Mouse (Mus musculus) gastrocnemius, adult 2 months (tissue): ENCODE data around the gene Cbwd1. TPM values are rescaled to one million over a fixed set of nuclear protein-coding genes. Genes with fewer than 3 reads are reported as not detected.
A peak's percentile ranks its signal among the peaks of the same experiment; 100 is the strongest.

Experiments
- DNase-seq: peaks from one replicate; pipeline ENCODE4 v3.0.0; 2022
- H3K27ac ChIP-seq: fragments of 200-600 bp; 2 replicates; pipeline ENCODE4 v1.8.1; 2022; ENCODE audit warnings: mild to moderate bottlenecking
- H3K4me3 ChIP-seq: fragments of 200-600 bp; 2 replicates; pipeline ENCODE4 v1.8.1; 2022; ENCODE audit warnings: mild to moderate bottlenecking, moderate library complexity
- CTCF ChIP-seq: fragments of 200-600 bp; IDR thresholded peaks from 2 replicates; pipeline ENCODE4 v1.8.1; 2022; ENCODE audit warnings: antibody characterized with exemption, mild to moderate bottlenecking, moderate library complexity
- intact Hi-C: fragments of 180-260 bp; cut with DNase I; formaldehyde crosslinking; loops from one replicate; pipeline ENCODE4 v1.15.1; 2025
- long read RNA-seq, 2 experiments: library from polyadenylated mRNA; stranded (forward); transcript quantifications; one replicate each; pipeline ENCODE4 v2.0.0; 2021
- total RNA-seq, 2 experiments: library from RNA; stranded (reverse); gene quantifications; 2 replicates each; pipeline ENCODE4 v1.2.3; 2021

The Cbwd1 gene
- total RNA-seq: 10 to 100 TPM; 15.3 to 16.8 TPM
- long read RNA-seq, experiment 1, partial matches to known transcripts: 0 of 11 reads
- long read RNA-seq, experiment 1, other reads (novel, unspliced or antisense): 7 of 11 reads
- long read RNA-seq, experiment 2, transcript Cbwd1-201 (15 exons, 1,929 nt): major isoform, 8 of 14 reads
- long read RNA-seq, experiment 2, partial matches to known transcripts: 2 of 14 reads
- long read RNA-seq, experiment 2, other reads (novel, unspliced or antisense): 4 of 14 reads

GRCm38 (mm10) chr19:24961172-24961962, at the start of gene Cbwd1:
Gene Cbwd1, minus strand, starts transcription at chr19:24961610.
- peak within 1 kb of the TSS; percentile 88 for H3K27ac ChIP-seq
- DNase-seq: peak; percentile 98
- peak; percentile 92; the same call in 1 of the 2 replicates for TF ChIP-seq CTCF
- intact Hi-C loops: loop anchor here (5.0 to 10.0 kb wide), 4 partner anchors 36 to 487 kb away; partner anchors contain the start of genes Dock8 and Fam122a
- H3K4me3 ChIP-seq: peak within 1 kb of the TSS; percentile 87

- intact Hi-C loops: no loop called here
- no peak overlapping the region for H3K27ac ChIP-seq
- DNase-seq: no peak
- TF ChIP-seq CTCF: no peak
- no peak overlapping the region for H3K4me3 ChIP-seq
Measured at GRCm38 (mm10) chr19:25008509-25008908, 47.1 kb upstream of the Cbwd1 start.

GRCm38 (mm10) chr19:25006686-25007085, 45.3 kb upstream of the Cbwd1 start:
- no peak for TF ChIP-seq CTCF
- H3K27ac ChIP-seq: no peak overlapping the region
- intact Hi-C loops: no loop called here

DNA sequence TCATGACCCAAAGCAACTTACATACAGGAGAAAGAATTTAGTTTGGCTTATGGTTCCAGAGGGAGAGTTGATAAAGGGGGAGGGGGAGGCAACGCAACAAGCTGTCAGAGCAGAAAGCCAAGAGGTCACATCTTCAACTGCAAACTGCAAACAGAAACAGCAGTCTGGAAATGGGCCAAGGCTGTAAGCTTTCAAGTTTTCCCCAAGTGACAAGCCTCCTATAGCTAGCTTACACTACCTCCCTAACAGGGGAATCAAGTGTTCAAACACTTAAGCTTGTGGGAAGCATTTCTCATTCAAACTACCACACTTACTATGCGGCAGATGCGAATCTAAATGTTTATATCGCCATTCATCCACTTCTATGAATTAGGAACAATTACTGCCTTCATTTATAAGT, 42.4 kb upstream of the Cbwd1 start:
- no peak for DNase-seq
- no peak overlapping the region for H3K27ac ChIP-seq
- intact Hi-C loops: no loop called here
- TF ChIP-seq CTCF: no peak
- H3K4me3 ChIP-seq: no peak overlapping the region

More at GRCm38 (mm10) chr19:25006686-25007085, 45.3 kb upstream of the Cbwd1 start:
- DNase-seq: no peak
- H3K4me3 ChIP-seq: no peak overlapping the region

DNA sequence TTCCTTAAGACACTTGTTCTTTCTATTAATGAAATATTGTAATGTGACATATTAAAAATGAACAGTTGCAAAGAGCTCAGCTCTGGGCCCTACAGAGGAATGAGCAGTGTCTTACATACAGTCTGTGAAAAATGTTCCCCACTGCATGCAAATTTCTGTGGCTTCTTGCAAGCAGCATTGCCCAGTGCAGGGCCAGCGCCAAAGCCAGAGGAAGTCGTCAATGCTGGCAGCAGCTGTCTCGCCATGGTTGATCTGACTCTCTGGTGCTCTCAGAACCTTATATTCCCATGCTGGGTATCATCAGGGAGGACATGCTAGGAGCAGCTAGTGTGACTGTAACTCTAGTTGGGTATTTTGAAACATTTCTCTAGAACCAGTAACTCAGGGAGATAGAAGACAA, 41.4 kb upstream of the Cbwd1 start:
- intact Hi-C loops: no loop called here
- no peak overlapping the region for H3K27ac ChIP-seq

DNA sequence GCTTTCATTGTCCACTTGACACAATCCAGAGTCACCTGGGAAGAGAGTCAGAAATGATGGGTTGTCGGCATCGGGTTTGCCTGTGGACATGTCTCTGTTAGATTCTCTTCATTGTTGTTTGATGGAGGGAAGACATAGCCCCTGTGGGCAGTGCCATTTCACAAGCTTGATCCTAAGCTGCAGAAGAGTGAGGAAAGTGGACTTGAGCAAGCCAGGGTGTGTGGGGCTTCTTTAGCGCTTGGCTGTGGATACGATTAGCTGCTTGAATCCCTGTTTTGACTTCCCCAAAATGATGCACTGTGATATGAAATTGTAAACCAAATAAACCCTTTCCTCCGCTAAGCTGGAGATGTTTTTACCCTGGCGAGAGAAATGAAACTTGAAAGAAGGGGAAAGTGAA, 40.6 kb upstream of the Cbwd1 start:
- H3K4me3 ChIP-seq: no peak overlapping the region
- intact Hi-C loops: no loop called here
- no peak for TF ChIP-seq CTCF
- DNase-seq: no peak
- no peak overlapping the region for H3K27ac ChIP-seq

More for the DNA sequence above, 41.4 kb upstream of the Cbwd1 start:
- DNase-seq: no peak
- no peak overlapping the region for H3K4me3 ChIP-seq
- TF ChIP-seq CTCF: no peak

GRCm38 (mm10) chr19:25000153-25000552, 38.7 kb upstream of the Cbwd1 start:
- no peak for TF ChIP-seq CTCF
- intact Hi-C loops: no loop called here
- Histone ChIP-seq H3K4me3 (peak overlapping the region; percentile 83), H3K27ac (peak overlapping the region; percentile 81)
- no peak for DNase-seq

- peak; percentile 25; the same call in 1 of the 2 replicates for TF ChIP-seq CTCF
- DNase-seq: peak; percentile 87
- peak within 1 kb of the TSS; percentile 81 for H3K27ac ChIP-seq
- intact Hi-C loops: loop anchor here (5.0 kb wide), 1 partner anchor 37 kb away; the partner anchor contains the start of gene Cbwd1
- peak within 1 kb of the TSS; percentile 83 for H3K4me3 ChIP-seq
Measured at GRCm38 (mm10) chr19:24999201-24999886, 37.9 kb upstream of the Cbwd1 start, which contains the start of gene Dock8. Gene Dock8, plus strand, starts transcription at chr19:24999534.

- H3K4me3 ChIP-seq: peak overlapping the region; percentile 83
- no peak for DNase-seq
- intact Hi-C loops: loop anchor here (5.0 kb wide), 1 partner anchor 36 kb away; the partner anchor contains the start of gene Cbwd1
- peak overlapping the region; percentile 81 for H3K27ac ChIP-seq
- TF ChIP-seq CTCF: no peak
Measured at GRCm38 (mm10) chr19:24998561-24998960, 37.2 kb upstream of the Cbwd1 start.

DNA sequence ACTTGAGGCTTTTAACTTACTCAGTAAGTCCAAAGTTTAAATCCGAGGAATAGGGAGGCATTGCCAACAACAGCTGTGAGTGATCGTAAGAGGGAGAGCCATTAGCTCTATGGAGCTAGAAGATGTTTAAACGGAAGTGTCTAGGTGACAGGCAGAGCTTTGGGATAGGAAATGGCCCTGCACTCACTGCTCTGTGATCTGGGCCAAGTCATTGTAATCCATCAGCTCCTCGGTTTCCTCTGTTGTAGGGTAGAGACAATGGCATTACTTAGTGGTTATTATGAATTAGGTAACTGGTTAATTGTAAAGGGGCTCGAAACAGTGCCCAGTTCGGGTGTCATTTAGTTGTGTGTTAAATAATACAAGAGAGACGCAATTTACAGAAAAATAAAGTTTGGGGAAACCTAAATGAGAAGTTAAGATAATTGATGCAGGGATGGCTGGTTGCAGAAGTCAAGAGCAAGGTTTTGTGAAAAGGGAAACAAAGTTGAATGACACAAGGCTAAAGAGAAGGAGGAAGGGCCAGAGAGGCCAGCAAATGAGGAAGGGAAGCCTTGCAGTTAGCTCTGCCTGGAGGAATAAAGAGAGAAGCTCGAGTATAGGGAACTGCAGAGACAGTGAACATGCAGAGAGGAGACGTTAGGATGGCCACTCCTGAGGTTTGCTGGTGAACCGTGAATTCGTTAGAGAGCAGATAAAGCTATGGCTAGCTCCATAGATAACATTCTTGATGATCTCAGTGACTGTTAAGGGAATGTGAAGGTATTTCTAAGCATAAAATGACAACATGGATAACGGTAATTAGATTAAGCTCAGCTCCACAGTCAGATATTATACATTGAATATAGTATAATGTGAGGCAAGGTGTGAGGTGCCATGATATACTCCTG, 35.6 kb upstream of the Cbwd1 start:
- Histone ChIP-seq H3K4me3 (no peak overlapping the region), H3K27ac (no peak overlapping the region)
- TF ChIP-seq CTCF: no peak
- intact Hi-C loops: loop anchor here (5.0 kb wide), 1 partner anchor 35 kb away; the partner anchor contains the start of gene Cbwd1
- no peak for DNase-seq

GRCm38 (mm10) chr19:24994900-24995299, 33.5 kb upstream of the Cbwd1 start:
- no peak overlapping the region for H3K27ac ChIP-seq
- no peak for TF ChIP-seq CTCF
- H3K4me3 ChIP-seq: no peak overlapping the region
- intact Hi-C loops: loop anchor here (5.0 kb wide), 1 partner anchor 33 kb away; the partner anchor contains the start of gene Cbwd1
- DNase-seq: no peak
